Mouse (Mus musculus) kidney, postnatal 36 days (tissue): ENCODE measurements around the gene Dpy19l3.

Experiments used
- DNase-seq, 2 experiments: peaks; one replicate each; pipeline ENCODE4 v3.0.0; 2021 to 2022; ENCODE audit warnings: mixed read lengths in 2 of 2

Gene Dpy19l3

GRCm38 (mm10) chr7:35747397-35747964 is 6.8 kb downstream of the Dpy19l3 start:
- DNase-seq: no peak

- peak in 1 of 2 experiments; percentile 21 for DNase-seq
Measured at GRCm38 (mm10) chr7:35746686-35747396, 7.4 kb downstream of the Dpy19l3 start.

GRCm38 (mm10) chr7:35745281-35745702 is 9.0 kb downstream of the Dpy19l3 start:
- DNase-seq: no peak

- no peak for DNase-seq
Measured at GRCm38 (mm10) chr7:35744771-35745170, 9.5 kb downstream of the Dpy19l3 start.

- DNase-seq: no peak
Measured at GRCm38 (mm10) chr7:35742310-35742709, 11.9 kb downstream of the Dpy19l3 start.

- no peak for DNase-seq
Measured at GRCm38 (mm10) chr7:35741858-35742257, 12.4 kb downstream of the Dpy19l3 start.

GRCm38 (mm10) chr7:35740489-35741230 is 13.6 kb downstream of the Dpy19l3 start:
- DNase-seq: peak; percentile 43 to 83

- peak in 1 of 2 experiments; percentile 43 for DNase-seq
Measured at GRCm38 (mm10) chr7:35738871-35739270, 15.4 kb downstream of the Dpy19l3 start.

- DNase-seq: no peak
Measured at GRCm38 (mm10) chr7:35733313-35734050, 20.8 kb downstream of the Dpy19l3 start.

GRCm38 (mm10) chr7:35732585-35733059 is 21.6 kb downstream of the Dpy19l3 start:
- DNase-seq: no peak

- DNase-seq: no peak
Measured at GRCm38 (mm10) chr7:35729621-35730031, 24.6 kb downstream of the Dpy19l3 start.

GRCm38 (mm10) chr7:35728376-35728775 is 25.9 kb downstream of the Dpy19l3 start:
- DNase-seq: no peak

- DNase-seq: no peak
Measured at GRCm38 (mm10) chr7:35723035-35723434, 31.2 kb downstream of the Dpy19l3 start.

GRCm38 (mm10) chr7:35718421-35719178 is 35.7 kb downstream of the Dpy19l3 start:
- peak in 1 of 2 experiments; percentile 15 for DNase-seq

GRCm38 (mm10) chr7:35710366-35710765 is 43.9 kb downstream of the Dpy19l3 start:
- no peak for DNase-seq

- DNase-seq: peak; percentile 17 to 55
Measured at GRCm38 (mm10) chr7:35708101-35708500, 46.2 kb downstream of the Dpy19l3 start.

GRCm38 (mm10) chr7:35699005-35699404 is 55.2 kb downstream of the Dpy19l3 start:
- no peak for DNase-seq

GRCm38 (mm10) chr7:35698073-35698472 is 56.2 kb downstream of the Dpy19l3 start:
- no peak for DNase-seq

GRCm38 (mm10) chr7:35692641-35693040 is 61.6 kb downstream of the Dpy19l3 start:
- no peak for DNase-seq

- no peak for DNase-seq
Measured at GRCm38 (mm10) chr7:35692117-35692516, 62.1 kb downstream of the Dpy19l3 start.

- no peak for DNase-seq
Measured at GRCm38 (mm10) chr7:35688781-35689349, 65.4 kb downstream of the Dpy19l3 start.

- no peak for DNase-seq
Measured at GRCm38 (mm10) chr7:35688276-35688675, 66.0 kb downstream of the Dpy19l3 start.
